Mouse (Mus musculus) olfactory bulb, adult 2 months (tissue): ENCODE measurements around the gene Ptprf. TPM values are rescaled to one million over a fixed set of nuclear protein-coding genes. Genes with fewer than 3 reads are reported as not detected.

Source experiments
- H3K27ac ChIP-seq: fragments of 200-500 bp; 2 replicates; pipeline ENCODE4 v1.5.1; 2012; ENCODE audit warnings: low read depth, low read length; ENCODE audit not compliant: insufficient read depth
- H3K4me1 ChIP-seq: fragments of 200-500 bp; 2 replicates; pipeline ENCODE4 v1.6.1; 2012; ENCODE audit warnings: low read length; ENCODE audit not compliant: control insufficient read depth, insufficient read depth
- H3K4me3 ChIP-seq: fragments of 200-500 bp; 2 replicates; pipeline ENCODE4 v1.5.1; 2012; ENCODE audit warnings: mild to moderate bottlenecking, low read depth, low read length, moderate library complexity; ENCODE audit not compliant: insufficient read depth
- CTCF ChIP-seq: fragments of 200-500 bp; IDR thresholded peaks from 2 replicates; pipeline ENCODE4 v1.5.1; 2012; ENCODE audit warnings: low read depth, mild to moderate bottlenecking, low read length, moderate library complexity; ENCODE audit not compliant: insufficient read depth
- POLR2A ChIP-seq: fragments of 200-500 bp; IDR thresholded peaks from 2 replicates; pipeline ENCODE4 v1.6.1; 2012; ENCODE audit warnings: mild to moderate bottlenecking, low read depth, low read length, moderate library complexity; ENCODE audit not compliant: insufficient read depth
- WGBS: fragments of 180-500 bp; shearing (Covaris S2); methylation state at CpG from one replicate; pipeline ENCODE4 v1.1.7; 2018; 5-methylcytosine and 5-hydroxymethylcytosine counted together
- polyA plus RNA-seq: library from polyadenylated mRNA; stranded (reverse); fragments of >200 nt; gene quantifications from 2 replicates; pipeline ENCODE4 v1.2.4, GENCODE M21; 2012; ENCODE audit warnings: low replicate concordance; ENCODE audit not compliant: missing spikeins, insufficient read depth, insufficient read length

Ptprf gene
- polyA plus RNA-seq, 1 experiment, result not detected

DNA sequence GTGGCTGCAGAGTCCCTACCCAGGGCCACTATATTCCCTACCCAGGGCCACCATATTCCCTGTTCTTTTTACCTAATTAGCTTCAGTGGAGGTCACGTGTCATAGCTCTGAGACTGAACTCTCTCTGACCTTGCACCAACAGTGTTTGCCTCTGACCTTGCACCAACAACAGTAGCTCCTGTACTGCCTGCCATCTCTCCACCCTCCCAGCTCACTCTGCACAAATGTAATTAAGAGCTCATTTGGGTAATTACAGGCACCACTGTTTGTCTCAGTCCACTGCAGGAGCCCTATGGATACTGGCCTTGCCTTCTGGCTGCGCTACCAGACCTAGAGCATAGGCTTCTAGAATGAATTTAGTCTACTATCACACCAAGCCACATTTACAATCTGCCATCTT, 57.3 kb downstream of the Ptprf start:
- WGBS, result 92% methylated on average over 2 of the region's 2 CpGs
- Histone ChIP-seq H3K27ac (no peak overlapping the region), H3K4me3 (no peak overlapping the region), H3K4me1 (peaks cover 18% of the 10 kb centered on the region; the same call in 1 of the 2 replicates)
- TF ChIP-seq POLR2A (no peak), CTCF (no peak)

DNA sequence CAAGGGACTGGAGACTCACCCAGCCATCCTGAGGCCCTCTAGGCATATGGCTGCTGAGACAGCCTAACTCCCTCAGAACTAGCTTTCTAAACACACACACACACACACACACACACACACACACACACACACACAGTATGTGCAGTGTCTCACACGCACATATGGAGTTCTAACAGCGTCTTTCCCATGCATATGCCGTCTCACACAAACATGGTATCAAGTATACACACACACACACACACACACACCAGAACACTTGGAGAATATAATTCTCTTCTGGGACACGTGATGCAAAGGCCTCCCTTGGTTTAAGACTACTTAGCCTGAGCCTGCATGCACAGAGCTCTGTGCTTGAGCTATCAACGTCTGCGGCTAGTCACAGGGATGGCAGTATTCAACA, 59.3 kb downstream of the Ptprf start:
- TF ChIP-seq POLR2A, result no peak
- no peak for TF ChIP-seq CTCF
- H3K27ac ChIP-seq, result no peak overlapping the region
- H3K4me3 ChIP-seq, result no peak overlapping the region
- H3K4me1 ChIP-seq, result peaks cover 13% of the 10 kb centered on the region; the same call in 1 of the 2 replicates
- WGBS, result 92% methylated on average over 6 of the region's 6 CpGs

DNA sequence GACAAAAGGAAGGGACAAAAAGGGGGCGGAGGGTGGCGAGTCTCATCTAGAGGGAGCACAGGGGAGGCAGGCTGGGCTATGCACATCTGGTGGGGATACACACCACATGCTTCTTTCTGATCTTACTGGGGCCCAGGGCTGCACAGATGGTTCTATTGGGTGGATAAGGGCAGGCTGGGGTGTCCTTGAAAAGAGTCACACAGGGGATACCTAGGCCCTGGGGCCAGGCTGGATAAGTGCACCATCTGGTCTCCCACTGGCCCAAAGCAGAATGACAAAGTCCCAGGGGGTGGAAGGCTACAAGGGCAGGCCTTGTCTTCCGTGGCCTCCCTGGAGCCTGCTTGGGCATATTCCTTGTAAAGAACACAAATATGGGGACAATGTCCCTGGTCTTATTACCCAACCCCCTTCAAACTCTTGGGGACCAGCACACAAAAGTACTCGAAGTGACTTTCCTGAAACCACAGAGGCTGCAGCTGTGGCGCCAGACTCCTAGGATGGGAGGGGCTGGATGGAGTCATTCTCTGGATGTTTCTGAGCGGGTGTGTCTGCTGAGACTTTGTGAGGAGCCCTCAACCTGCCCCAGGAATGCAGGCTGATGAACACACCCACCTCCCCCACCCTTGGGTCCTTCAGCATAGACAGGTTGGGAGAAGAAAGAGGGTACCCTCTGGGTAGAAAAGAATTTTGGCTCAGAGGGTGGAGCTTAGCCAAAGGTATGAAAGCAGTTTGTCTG, 62.0 kb downstream of the Ptprf start:
- no peak for TF ChIP-seq POLR2A
- TF ChIP-seq CTCF, result no peak
- WGBS, result 76% methylated on average over 6 of the region's 6 CpGs
- Histone ChIP-seq H3K4me1 (peaks cover 4% of the 10 kb centered on the region; the same call in 1 of the 2 replicates), H3K27ac (no peak overlapping the region), H3K4me3 (no peak overlapping the region)

DNA sequence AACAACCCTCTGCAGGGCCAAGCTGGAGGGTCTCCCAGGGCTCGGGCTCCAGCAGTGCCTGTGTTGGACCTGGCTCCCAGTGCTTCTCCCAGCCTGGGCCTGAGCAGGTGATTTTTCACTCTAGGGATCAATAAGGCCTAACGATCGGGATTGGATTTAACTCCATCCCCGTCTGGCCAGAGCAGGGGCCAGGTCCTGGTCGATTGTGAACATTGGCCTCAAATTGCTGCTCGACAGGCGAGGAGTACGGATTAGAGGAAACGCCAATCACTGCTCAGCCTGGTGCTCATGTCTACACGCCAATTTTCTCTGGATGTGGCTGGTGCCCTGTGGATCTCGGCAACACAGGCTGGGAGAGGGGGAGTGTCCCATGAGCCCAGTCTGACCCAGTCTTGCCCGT, 63.8 kb downstream of the Ptprf start:
- 86% methylated on average over 12 of the region's 12 CpGs for WGBS
- H3K27ac ChIP-seq, result no peak overlapping the region
- no peaks in the 10 kb centered on the region for H3K4me1 ChIP-seq
- no peak for TF ChIP-seq CTCF
- TF ChIP-seq POLR2A, result no peak
- no peak overlapping the region for H3K4me3 ChIP-seq

DNA sequence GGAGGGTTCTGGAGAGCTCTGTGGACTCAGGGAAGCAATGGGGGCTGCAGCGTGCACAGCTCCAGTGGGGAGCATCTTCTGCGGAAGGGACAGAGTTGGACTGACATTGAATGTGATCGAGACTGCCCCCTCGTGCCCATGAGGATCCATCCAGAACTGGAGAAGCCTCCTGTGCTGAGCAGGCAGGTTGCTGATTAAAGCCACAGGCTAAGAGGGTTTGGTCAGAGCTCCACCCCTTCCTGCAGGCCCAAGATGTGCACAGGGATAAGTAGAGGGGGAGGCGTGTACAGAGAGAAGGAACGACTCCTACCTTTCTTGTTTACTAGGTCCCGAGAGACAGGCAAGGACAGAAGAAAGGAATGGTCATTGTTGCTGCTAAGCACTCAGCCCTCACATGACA, 69.9 kb downstream of the Ptprf start:
- TF ChIP-seq POLR2A (no peak), CTCF (no peak)
- Histone ChIP-seq H3K4me1 (peaks cover 4% of the 10 kb centered on the region; the same call in 1 of the 2 replicates), H3K27ac (no peak overlapping the region), H3K4me3 (no peak overlapping the region)
- WGBS, result 87% methylated on average over 7 of the region's 7 CpGs

DNA sequence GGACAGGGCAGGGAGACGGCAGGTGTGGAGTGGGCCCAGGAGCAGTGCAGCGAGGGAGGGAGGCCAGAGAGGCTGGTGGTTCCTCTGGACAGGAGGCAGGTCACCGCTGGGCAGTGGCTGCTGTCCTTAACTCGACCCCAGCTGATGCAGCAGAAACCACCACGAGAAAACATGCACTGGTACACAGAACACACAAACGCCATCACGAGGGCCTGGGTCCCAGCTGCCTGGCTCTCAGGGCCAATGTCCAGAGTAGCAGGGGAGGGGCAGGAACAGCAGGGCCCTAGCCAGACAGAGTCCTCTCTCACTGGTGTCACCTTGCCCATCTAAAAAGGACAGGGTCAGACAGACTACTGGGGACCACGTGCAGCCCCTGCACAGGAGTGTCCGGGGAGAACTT, 70.4 kb downstream of the Ptprf start:
- no peak for TF ChIP-seq CTCF
- TF ChIP-seq POLR2A, result no peak
- Histone ChIP-seq H3K27ac (no peak overlapping the region), H3K4me3 (no peak overlapping the region), H3K4me1 (peaks cover 4% of the 10 kb centered on the region; the same call in 1 of the 2 replicates)
- WGBS, result 91% methylated on average over 9 of the region's 9 CpGs

DNA sequence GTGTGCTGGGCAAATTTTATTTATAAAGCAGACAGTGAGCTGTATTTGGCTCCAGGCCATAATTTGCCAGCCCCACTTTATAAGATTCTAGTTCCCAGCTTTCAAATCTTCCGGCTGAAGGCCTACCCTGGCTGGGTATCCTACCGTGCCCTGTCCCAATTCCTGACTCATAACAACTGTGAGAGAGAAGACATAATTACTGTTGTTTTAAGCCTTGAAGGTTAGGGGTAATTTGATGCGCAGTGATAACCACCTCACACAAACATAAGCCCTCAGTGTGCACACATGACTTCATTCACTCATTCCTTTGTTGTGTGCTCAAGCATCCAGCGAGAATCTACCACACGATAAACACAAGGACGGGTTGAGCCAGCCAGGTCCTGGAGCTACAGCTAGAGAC, 71.7 kb downstream of the Ptprf start:
- no peak overlapping the region for H3K4me3 ChIP-seq
- TF ChIP-seq POLR2A (no peak), CTCF (no peak)
- WGBS, result 45% methylated on average over 6 of the region's 6 CpGs
- H3K27ac ChIP-seq, result no peak overlapping the region
- peaks cover 4% of the 10 kb centered on the region; the same call in 1 of the 2 replicates for H3K4me1 ChIP-seq

DNA sequence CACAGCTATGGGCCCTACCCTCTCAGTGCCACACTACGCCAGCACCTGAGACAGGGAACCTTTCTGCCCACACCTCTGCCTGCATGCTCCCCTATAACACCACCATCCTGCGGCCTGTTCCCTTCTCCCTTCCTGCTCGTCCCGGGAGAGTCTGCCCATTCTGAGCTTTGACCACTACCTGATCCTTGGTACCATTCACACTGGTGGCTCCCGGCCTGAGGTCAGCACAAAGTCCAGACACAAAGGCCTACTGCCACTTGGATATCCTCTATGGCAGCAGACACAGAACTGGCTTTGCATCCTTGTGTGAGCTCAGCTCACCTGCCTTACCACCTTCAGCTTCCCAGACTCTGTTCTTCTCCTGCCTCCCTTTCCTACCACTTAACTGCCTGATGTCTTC, 72.7 kb downstream of the Ptprf start:
- WGBS, result 95% methylated on average over 5 of the region's 5 CpGs
- Histone ChIP-seq H3K4me3 (no peak overlapping the region), H3K27ac (no peak overlapping the region), H3K4me1 (peaks cover 4% of the 10 kb centered on the region; the same call in 1 of the 2 replicates)
- TF ChIP-seq CTCF, result no peak
- TF ChIP-seq POLR2A, result no peak

DNA sequence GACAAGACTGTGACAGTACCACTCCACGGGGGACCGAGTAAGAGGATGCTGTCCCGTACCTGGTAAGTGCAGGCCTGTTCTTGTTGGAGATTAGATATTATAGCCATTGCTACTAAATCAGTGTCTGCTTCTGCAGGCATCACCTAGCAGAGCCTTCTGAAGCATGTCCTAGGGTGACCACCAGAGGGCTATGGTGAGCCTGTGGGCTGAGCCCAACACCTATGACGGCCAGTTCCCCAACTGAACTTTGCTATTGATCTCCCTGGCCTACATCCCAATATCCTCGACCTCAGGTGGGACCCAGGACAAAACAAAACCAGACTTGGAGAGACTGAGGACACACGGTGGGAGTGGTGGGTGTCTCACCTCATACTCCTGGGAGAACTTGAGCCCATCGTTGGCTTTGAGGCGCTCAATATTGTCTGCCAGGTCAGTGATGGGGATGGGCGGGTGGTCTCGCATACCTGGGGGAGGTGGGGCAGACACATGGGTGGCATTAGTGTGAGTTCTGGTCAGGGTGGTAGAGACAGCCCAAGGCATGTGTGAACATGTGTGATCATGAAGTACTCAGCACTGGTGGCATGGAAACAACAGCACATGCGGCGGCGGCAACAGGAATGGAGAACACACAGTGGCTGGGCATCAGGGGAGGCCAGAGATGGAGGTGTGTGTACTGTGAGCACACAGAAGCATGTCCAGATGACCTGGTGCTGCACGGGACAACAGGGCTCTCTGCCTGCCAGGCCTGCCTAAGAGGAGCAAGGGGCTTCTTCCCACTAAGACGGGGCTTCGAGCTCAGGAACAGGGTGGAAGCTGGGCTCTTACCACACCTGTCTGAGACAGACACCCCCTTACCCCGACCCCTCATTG, 74.2 kb downstream of the Ptprf start:
- H3K4me3 ChIP-seq, result no peak overlapping the region
- WGBS, result 82% methylated on average over 17 of the region's 17 CpGs
- TF ChIP-seq CTCF (peak; percentile 66), POLR2A (no peak)
- H3K27ac ChIP-seq, result no peak overlapping the region
- peaks cover 4% of the 10 kb centered on the region; the same call in 1 of the 2 replicates for H3K4me1 ChIP-seq
